Mouse (Mus musculus) ES-E14 (cell line): ENCODE results near the gene Ube4b.

ENCODE experiments used
- HCFC1 ChIP-seq: IDR thresholded peaks from 2 replicates; pipeline ENCODE4 v1.6.1; 2012; ENCODE audit warnings: low read length, inconsistent platforms, borderline replicate concordance; ENCODE audit not compliant: insufficient read depth
- MAFK ChIP-seq: IDR thresholded peaks from 2 replicates; pipeline ENCODE4 v1.6.1; 2014; ENCODE audit warnings: mild to moderate bottlenecking, low read depth, low read length, inconsistent platforms; ENCODE audit not compliant: insufficient read depth

- TF ChIP-seq MAFK (no peak), HCFC1 (no peak)
Observed at GRCm38 (mm10) chr4:149440576-149440975, 14.0 kb upstream of the Ube4b start.
